Mouse (Mus musculus): ENCODE data around the gene Tmem53. TPM values are rescaled to one million over a fixed set of nuclear protein-coding genes. Genes with fewer than 3 reads are reported as not detected.

Tmem53 gene
- total RNA-seq, 2 experiments from 2014 or later: 4.6 to 5.2 TPM

DNA sequence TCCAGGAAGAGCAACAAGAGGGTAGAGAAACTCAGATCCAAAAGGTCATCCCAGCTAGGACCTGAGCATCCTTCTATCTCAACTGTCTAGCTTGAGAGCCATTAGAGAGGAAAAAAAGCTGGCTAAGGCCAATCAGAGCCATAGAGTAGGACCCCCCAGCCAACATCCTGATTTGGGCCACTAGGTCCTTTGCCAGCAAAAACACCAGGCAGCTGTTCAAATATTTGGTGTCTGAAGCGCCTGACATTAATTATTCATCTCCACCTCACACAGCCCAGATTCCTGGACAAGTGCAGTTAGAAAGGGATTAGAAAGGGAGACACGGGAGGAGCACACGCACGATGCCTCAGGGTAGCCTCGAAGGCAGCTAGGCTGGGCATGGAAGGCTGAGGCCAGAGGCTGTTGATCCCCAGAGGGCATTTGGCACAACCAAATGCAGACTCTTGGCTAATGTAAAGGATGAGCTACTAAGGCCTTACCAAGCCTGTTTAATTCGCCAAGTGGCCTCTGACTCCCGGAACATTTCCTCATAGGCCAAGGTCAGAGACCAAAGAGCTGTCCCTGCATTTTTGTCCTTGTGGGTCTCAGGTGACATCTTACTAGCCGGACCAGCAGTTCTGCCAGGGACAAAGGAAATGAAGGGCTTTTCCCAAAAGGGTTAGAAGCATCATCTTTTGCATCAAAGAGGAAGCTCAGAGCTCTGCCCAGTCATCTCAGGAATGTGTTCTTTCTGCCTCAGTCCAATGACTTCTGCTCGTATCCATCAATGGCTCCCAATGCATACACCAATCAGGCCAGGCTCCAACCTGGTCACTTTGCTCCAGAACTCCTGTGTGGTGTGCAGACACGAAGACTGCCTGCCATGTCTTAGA lies 26.9 kb downstream of the Tmem53 start:
- no peak for DNase-seq
- intact Hi-C loops (cut with DNase I): loop anchor here (10.0 kb wide), 1 partner anchor 396 kb away; no protein-coding TSS in a partner anchor

GRCm38 (mm10) chr4:117279253-117279642 lies 27.5 kb downstream of the Tmem53 start:
- no peak for DNase-seq
- intact Hi-C loops (cut with DNase I): loop anchor here (10.0 kb wide), 1 partner anchor 396 kb away; no protein-coding TSS in a partner anchor

DNA sequence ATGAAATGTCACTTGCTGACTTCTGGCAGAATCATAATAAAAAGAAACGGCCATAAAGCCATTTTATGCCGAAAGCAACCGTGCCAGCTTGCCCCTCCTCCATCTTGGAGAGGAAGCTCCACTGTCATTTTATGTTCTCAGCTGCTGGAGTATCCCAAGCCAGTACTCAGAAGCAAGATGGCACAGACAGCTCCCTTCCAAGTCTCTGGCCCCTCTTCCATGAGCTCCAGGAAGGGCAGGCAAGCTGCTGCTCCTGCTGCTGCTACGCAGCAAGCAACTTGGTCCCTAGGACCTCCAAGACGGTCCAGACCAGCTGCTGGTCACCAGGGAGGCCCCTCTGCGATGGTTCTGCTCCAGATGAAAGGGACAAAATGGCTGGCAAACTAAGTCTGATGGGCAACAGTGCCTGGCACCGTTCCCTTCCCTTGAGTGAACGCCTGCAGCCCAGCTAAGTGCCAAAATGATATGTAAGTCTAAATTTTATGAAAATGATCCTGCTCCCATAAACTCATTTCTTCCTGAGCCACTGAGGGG lies 28.7 kb downstream of the Tmem53 start:
- DNase-seq: no peak
- intact Hi-C loops (cut with DNase I): loop anchor here (10.0 kb wide), 1 partner anchor 494 kb away; no protein-coding TSS in a partner anchor

- intact Hi-C loops (cut with DNase I): loop anchor here (10.0 kb wide), 1 partner anchor 494 kb away; no protein-coding TSS in a partner anchor
- DNase-seq: no peak
Measured at GRCm38 (mm10) chr4:117281090-117281845, 29.5 kb downstream of the Tmem53 start.

DNA sequence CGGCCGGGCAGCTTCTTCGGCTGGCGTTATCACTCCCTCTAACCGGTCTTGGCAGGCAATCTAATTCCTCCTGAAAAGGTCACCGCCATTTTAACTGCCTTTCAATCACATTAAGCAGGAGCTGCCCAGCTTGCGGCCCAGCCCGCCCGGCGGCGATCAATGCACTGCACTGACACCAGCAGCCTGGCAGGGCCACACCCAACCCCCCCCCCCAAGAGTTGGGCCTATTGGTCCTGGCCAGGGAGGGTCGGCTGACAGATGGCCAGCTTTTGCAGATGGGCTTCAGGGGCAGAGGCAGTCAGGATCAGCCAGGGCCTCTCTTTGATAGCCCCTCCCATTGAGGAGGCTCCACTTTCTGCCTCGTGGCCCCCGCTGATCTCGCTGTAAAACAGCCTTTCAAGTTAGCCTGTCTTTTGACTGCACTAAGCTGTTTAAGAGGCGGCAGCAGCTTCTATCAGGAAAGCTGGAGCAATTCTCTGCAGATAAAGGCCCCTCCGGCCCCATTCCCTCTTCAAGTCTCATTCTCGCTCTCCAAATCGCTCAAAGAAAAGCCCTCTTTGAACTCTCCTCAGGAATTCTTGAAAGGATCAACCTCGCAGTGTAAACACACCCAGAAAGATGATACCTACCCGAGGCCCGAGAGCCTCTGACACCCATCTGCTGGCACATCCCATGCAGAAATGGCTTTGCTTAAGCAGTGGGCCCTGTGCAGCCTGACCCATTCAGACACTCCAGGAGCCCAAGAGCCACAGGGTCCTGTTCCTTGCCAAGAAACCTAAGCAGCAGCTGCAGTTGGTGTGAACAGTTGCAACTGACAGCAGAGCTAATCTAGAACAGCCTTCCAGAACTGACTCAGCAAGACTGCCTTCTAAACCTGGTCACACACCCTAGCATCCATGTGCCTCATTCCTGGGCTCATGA lies 31.8 kb downstream of the Tmem53 start:
- intact Hi-C loops (cut with DNase I): loop anchor here (10.0 kb wide), 1 partner anchor 491 kb away; no protein-coding TSS in a partner anchor
- peak; percentile 91 for DNase-seq

- intact Hi-C loops (cut with DNase I): loop anchor here (10.0 kb wide), 1 partner anchor 490 kb away; no protein-coding TSS in a partner anchor
- DNase-seq: peak; percentile 53
Measured at GRCm38 (mm10) chr4:117284363-117284762, 32.6 kb downstream of the Tmem53 start.

- no peak for DNase-seq
- intact Hi-C loops (cut with DNase I): loop anchor here (10.0 kb wide), 1 partner anchor 486 kb away; no protein-coding TSS in a partner anchor
Measured at GRCm38 (mm10) chr4:117288277-117288926, 36.7 kb downstream of the Tmem53 start.

- intact Hi-C loops (cut with DNase I): loop anchor here (10.0 kb wide), 1 partner anchor 486 kb away; no protein-coding TSS in a partner anchor
- DNase-seq: peak; percentile 85
Measured at GRCm38 (mm10) chr4:117288927-117289801, 37.4 kb downstream of the Tmem53 start.

GRCm38 (mm10) chr4:117291696-117292095 lies 39.9 kb downstream of the Tmem53 start:
- DNase-seq: no peak
- intact Hi-C loops (cut with DNase I): no loop called here

DNA sequence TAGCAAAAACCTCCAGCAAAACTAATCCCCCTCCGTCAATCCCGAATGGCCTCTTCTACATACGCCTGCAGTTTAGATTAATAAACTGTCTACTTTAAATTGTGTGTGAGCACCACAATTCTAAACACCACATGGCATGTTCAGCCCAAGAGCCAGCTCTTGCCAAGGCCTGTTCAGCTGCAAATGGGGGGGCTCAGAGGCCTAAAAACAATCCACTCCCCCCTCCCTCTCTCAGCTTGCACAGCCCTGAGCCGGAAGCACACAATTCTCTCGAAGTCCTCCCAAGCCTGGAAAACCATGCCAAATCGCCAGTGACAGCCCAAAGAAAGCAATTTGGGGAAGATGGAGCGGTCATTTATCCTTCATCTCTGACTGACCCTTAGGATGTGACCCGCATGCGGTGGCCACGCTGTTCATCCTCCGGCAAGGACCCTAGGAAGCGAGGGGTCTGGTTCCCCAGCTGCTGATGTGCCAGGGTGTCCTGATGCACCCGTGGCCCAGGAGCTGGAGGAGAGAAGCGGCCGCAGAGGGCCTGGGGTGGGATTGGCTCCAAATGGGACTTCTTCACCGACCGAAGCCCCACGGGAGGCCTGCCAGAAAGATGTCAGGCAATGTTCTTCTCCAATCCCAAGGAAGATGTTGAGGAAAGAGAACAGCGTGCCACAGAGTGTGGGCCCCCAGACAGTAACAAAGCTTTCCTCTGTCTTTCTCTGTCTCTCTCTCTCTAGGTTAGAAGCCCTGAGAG lies 45.3 kb downstream of the Tmem53 start:
- intact Hi-C loops (cut with DNase I): no loop called here
- DNase-seq: peak; percentile 43

GRCm38 (mm10) chr4:117297819-117298218 lies 46.1 kb downstream of the Tmem53 start:
- intact Hi-C loops (cut with DNase I): no loop called here
- no peak for DNase-seq

GRCm38 (mm10) chr4:117299921-117300320 lies 48.2 kb downstream of the Tmem53 start:
- DNase-seq: no peak
- intact Hi-C loops (cut with DNase I): no loop called here

DNA sequence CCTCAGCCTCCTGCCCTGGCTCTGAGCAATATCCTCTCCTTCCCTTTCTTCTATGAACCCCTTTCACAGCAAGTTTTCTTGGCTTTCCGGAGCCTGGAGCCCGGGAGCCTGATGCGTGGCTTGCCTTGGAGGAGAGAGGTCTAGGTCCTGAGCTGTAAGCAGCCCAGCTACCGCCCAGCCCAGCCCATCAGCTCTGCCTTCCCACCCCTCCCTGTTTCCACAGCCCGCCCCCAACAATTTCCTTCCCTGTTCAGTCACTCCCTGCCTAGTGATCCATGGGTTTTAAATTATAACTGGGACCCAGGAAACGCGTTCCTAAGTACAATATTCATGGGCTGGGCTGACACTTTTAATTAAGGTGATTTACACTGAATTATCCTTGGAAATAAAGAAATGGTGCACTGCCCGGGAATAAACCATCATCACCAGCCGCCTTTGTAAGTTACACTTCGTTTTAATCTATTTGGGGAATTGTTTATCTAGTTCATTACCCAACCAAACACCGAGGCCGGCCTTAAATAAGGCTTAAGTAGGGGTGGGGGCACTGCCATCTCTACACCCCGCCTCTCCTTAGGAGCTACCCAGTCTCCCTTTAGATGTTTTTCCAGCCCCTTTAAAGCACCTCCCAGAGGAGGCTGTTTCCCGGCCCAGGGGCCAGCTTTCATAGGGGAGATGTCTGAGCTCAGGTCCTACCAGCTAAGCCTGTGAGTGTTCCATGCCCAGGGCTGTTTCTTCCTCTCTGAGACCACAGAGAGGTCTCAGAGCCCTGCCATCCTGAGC lies 50.5 kb downstream of the Tmem53 start:
- intact Hi-C loops (cut with DNase I): no loop called here
- DNase-seq: no peak

DNA sequence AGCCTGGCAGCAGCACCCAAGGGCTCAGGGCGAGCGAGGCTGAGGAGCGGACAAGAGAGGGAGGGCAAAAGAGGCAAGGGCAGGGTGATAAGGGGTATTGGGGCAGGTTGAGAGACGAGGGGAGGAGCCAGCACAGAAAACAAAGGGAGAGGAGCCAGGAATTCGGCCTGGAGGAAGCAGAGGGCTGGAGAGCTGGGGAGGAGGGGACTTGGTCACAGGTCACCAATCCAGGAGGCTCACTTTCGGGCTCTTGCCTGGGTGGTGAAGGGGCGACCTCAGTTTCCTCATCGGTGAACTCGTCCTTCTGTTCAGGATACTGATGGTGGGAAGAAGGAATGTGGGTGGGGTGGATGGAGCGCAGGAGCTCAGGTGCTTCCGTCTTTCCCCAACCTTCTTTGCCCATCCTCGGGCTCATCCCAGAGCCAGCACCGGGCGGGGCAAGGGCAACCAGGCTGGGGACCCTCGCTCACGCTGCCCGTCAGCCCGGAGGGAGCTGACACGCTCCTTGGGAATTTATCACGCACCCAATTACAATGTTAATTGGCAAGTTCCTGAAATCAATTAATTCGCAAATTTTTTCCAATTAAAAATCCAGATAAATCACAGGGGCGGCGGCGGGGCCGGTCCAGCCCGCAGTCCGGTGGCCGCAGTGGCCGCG lies 52.0 kb downstream of the Tmem53 start:
- intact Hi-C loops (cut with DNase I): no loop called here
- DNase-seq: no peak

GRCm38 (mm10) chr4:117304239-117305025 lies 52.7 kb downstream of the Tmem53 start:
- intact Hi-C loops (cut with DNase I): no loop called here

DNA sequence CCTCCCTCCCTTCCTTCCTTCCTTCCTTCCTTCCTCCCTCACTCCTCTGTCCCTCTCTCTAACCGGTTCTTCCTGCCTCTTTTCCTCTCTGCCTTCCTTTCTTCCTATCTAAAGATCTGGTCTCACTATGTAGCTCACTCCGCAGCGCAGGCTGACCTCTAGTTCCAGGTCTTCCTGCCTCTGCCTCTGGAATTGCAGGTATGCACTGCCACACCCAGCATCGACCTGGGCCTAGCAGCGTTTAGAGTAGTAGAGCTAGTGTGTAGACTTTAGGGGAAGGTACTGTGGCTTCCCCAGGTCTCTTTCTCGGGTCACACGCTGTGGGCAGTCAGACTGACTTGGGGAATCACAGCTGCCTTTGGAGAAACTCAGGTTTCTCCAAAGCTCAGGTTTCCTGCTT lies 53.7 kb downstream of the Tmem53 start:
- intact Hi-C loops (cut with DNase I): no loop called here
- DNase-seq: no peak

More at GRCm38 (mm10) chr4:117304239-117305025, 52.7 kb downstream of the Tmem53 start:
- no peak for DNase-seq
